Mouse (Mus musculus): ENCODE measurements at regions not wholly inside any gene's neighbourhood (a gene's known extent, or its start where the extent isn't known, plus 50 kb on each side); places are given as distances from the start of the nearest gene placed in this dataset.

DNA sequence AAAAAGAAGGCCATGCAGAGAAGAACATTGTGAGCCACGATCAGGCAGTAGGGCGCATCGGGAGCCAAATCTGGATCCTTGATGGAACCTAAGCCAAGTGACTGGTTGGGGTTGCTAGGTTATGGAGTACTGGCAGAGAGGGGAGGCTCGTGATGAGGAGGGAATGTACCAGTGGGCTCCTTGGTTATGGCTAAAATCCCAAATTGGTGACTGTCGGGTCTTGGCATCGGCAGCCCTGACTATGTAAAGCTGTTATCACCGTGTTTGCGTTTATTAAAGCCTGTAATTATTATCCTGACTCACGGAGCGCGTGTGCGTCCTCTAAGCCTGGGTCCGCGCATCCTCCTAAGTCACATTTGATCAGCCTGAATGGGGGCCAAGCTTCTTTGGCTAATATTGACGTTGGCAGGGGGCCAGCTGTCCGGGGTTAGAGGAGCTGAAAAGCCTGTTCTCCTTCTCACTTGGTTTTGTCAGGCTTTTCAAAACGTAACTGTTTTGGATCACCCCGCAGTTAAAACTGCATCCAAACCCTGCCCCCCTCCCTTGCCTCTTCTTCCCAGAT, 388.9 kb upstream of the Dynlrb2 start:
- DNase-seq = peak; percentile 74

DNA sequence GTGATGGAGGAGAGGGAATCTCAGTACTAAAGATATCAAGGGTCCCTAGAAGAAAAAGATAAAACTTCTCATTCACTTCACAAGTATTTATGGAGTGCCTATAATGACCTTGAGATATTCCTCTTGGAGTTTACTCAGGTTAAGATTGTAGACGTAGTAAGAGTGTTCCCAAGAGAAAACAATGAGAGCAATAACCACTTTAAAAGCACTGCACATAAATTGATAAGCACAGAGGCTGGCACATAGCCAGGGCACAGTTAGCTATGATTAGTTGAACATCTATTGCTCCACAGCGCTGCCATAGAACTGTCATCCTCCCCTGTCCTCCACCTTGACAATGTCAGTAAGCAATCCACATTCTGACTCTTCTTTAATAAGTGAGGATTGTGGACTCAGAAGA, 389.8 kb upstream of the Dynlrb2 start:
- DNase-seq = peak; percentile 25

DNA sequence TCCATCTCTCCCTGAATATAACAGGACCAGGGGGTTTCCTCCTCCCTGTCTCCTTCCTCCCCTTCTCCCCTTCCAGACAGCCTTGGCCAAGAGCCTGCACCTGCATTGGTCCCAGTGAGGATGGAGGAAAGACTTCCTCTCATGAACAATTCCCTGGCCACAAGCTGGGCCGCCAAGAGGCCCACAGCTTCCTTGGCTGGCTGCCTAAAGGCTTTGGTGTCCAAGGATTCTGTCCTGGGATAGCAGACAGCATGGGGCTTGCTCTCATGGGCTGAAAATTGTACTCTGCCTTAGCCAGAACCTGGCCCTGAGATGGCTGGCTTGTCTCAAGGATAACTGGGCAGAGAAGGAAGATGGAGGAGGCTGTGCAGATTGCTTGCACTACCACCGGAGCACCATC, 390.3 kb upstream of the Dynlrb2 start:
- peak; percentile 33 for DNase-seq

DNA sequence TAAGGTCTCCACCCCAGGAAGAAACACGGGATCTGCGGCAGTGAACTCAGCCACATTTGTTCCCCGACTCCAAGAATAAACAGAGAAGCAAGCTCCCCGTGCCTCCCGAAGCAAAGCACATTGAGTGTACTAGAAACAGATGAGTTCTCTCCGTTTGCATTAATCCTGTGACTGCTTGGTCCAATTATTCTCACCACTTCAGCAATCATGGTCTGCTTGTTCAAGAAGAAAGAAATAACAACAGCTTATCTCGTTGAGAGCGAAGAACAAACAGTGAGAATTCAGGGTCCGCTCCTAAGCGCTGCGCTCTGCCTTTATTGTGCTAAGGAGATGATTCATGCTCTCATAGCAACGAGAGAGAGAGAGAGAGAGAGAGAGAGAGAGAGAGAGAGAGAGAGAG, 393.6 kb upstream of the Dynlrb2 start:
- DNase-seq = no peak

DNA sequence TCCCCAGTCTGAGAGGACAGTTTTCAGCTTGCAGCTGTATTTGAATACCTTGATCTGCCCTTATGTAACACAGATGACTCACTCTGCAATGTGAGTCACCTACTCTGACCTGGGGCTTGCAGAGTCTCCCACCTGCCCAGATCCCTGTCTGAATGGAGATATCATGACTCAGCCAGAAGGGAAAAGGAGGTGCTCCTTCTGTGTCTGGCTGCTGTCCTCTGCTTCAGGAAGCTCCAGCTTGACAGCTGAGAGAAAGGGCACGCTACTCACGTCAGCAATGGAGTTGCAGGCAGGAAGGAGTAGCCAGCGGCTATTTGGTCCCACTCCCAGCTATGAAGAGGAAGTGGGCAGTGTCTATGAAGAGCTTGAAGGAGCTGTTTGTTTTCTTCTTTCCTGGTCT, 389.1 kb upstream of the Maf start:
- DNase-seq = no peak

DNA sequence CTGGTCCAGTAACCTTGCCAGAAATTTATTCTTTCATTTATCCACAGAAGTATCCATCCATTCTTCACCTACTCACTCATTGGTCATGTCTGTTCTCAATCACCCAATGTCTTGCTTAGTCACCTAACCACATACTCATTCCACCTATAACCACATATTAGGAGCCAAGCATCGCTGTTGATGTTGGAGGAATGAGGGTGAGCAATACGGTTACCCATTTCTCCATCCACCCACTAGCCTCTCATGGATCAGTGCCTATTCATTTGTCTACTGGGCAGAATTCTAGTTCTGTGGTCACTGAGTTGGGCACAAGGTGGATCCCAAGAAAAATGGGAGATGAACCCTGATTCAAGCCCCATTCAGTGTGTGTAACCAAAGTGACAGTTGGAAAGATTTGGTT, 375.6 kb upstream of the Maf start:
- DNase-seq = no peak

DNA sequence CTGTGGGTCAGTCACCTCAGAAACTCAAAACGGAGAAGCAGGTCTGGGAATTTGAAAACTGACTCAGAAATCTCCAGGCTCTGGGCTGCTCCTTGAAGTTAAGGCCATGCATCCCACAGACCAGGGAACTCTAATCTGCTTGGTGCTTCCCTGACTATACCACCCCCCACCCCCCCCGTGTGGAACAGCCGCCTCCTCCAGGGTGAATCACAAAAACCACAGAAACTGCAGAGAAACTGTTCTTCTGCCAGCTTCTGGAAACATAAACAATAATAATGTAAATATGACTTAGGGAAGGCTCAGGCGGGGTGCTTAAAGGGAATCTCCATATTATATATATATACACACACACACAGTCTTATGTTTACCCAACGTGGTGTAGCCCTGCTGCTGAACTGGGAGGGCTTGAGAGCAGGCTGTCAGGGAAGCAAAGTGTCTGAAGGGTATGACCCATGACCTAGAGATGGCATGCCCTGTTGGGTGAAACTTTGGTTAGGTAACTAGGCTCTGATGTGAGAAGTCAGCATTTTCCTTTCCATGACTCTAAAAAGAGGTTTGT, 371.3 kb upstream of the Maf start:
- no peak for DNase-seq

DNA sequence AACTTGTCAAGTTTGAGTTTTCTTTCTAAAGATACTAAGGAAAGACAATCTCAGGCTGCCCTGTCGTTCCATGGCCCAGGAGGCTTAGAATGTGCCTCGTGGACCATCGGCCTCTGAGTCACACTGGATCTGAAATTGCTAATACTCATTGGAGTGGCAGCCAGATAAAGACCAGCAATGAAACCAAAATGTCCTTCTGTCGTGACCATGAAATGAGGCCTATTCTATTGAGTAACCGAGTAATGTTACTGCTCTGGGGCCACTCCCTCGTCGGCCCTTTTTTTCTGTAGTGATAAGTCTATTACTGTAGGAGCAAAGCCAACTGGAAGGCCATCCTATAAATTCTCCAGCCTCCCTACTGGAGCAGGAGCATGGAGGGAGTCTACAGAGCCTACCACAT, 363.9 kb upstream of the Maf start:
- no peak for DNase-seq

DNA sequence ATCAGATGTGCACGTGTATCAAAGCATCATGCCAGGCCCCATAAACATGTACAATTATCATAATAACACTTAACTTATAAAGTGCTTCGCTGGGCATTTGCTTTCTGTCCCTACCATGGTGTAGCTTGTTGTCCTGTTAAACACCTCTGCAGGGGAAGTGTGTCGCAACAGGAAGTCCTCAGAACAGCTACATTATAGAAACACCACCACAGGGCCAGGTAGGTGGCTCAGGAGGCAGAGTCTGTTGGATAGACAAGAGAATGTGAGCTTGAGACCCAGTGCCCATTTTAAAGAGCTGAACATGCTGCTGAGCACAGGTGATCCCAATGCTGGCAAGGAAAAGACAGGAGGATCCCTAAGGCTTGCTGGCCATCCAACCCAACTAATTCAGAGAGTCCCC, 361.9 kb upstream of the Maf start:
- DNase-seq = no peak

DNA sequence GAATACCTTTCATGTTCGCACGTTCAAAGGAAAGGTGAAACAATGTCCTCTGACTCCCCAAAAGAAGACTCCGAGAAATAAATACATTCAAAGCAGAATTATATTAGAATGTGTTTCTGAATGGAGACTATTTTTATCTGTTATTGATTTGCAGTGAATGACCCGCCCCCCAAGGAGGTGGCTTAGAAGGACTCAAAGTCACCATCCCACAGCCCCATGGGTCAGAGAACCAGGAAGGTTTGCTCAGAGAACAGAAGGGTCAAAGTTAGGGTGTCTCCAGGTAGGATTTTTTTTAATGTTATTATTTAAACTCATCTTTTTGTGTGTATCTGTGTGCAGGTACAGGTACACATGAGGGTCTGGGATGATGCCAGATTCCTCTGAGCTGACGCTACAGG, 360.4 kb upstream of the Maf start:
- no peak for DNase-seq

DNA sequence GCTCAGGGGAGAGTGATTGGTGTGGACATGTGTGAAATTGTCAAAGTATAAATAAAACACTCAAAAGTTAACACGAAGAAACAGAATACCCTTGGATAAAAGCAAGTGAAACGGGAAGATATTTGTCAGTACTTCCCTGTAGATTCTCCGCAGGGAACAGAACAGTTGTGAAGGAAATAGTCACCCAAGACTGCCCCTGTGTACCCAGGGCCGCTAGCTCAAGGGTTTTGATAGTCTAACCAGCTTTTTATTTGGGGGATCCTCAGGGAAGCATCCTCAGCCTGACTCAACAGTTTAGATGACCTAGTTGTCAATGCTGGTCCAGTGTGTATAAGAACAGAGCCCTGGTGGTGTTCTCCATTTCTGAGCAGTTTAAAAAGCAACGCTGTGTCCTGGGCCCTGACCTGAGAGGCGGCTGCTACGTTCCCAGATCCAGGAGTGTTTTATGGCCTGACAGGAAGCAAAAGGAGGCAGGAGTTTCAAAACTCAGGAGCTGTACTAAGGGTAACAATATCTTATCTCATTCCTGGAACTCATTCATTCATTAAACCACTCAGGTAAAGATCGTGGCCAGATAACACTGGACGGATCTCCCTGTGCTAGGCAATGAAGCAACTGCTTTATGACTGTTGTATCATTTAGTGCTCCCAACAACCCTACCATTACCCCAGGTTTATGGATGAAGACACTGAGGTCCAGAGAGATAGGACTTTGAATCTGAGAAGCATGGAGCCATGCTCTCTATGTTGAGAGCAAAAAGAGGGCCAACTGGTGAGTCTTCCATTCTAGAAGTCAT, 359.8 kb upstream of the Maf start:
- DNase-seq = no peak

DNA sequence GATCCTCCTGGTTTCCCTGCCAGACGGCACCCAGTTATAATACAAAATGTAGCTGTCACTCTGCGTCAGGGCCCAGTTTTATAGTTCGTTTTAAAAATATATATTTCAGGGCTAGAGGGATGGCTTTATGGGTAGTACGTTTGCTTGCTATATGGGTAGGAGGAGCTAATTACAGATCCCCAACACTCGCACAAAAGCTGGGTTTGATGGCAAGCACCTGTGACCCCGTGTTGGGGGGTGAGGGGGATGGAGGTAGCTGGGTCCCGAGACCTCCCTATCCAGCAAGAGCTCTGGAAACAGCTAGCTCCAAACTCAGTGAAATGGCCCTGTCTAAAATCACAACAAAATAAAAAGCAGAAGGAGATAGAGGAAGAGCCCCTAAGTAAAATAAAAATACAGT, 358.3 kb upstream of the Maf start:
- no peak for DNase-seq

DNA sequence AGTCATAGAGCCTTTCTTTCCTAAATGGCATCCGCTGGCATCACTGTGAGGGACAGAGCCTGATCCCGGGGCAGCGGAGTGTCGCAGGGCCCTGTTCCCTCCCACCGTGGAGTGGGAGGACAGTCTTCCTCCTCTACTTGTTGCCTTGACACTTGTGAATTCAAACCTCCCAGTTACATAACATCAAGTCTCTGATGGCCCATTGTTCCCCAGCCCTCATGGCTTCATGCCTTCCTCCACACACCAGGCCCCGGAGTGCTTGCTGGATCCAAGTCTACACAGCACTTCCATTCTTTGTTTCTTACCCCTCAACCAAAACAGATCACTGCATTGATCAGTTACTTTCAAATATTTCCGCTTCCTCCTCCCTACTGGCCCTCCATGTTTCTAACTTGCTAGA, 357.7 kb upstream of the Maf start:
- DNase-seq = no peak

DNA sequence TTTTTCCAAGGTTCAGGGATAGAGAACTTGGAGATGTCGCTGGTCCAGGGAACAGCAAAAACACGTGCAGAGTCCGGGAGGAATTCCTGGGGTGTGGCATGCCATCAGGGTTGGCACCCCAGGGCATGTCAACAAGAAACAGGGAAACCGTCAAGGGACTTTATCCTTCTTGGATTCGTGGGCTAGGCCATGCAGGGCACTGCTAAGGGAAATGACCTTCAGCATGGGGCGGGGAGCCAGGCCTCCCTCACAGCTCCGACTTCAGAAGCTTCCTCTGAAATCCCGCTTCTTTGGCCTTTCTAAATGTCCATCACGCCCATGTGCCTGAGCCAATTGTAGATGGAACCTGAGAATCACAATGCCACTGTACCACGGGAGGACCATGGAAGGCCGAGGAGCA, 357.0 kb upstream of the Maf start:
- DNase-seq = no peak

DNA sequence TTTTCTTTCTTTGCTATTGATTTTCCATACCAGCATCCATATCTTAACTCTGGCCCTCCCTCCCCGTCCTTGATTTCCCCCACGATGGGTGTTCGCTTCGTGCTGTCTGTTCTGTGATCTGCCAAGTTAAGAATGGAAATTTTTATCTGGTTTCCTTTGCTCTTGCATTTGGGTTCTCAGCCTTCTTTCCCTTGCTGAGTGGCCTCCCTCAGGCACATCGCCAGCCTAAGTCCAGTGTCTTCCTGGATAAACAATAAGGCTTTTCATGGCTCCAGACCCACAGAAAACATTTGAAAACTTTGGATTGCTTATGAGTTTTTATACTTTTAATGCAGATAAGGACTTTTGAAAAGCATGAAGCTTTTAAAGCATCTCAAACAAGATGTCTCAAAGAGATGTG, 355.9 kb upstream of the Maf start:
- no peak for DNase-seq

DNA sequence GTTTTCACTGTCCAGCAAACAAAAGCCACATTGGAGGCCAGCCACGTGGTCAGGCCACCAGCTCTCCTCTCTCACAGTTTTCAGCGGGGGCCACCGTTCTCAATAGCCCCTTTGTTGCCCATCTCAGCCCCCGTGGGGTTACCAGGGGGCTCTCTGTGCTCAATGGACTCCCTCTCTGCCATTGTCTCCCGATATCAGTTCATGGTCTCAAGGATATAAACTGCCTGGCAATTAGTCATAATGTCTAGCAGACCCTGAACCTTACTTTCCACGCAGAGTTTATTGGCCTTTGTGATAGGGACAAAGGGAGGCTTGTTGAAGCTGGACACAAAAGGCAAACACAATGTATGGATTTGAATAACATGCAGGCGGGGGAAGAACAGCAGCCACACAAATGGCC, 345.9 kb upstream of the Maf start:
- no peak for DNase-seq

DNA sequence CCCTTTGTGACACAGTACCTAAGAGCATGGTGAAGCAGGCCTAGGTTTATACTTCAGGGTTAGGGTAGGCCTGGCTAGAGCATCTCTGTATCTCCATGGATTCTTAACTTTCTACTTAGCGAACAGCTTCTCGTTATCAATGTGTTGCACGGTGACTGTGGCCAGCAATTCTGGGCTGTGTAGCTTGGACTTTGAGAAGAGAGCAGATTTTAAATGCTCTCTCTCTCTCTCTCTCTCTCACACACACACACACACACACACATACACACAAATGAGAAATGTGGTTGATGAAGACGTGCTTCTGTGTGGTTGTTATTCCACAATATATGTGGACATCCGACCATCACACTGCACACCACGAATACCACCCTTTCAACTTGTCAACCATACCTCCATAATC, 345.4 kb upstream of the Maf start:
- no peak for DNase-seq

DNA sequence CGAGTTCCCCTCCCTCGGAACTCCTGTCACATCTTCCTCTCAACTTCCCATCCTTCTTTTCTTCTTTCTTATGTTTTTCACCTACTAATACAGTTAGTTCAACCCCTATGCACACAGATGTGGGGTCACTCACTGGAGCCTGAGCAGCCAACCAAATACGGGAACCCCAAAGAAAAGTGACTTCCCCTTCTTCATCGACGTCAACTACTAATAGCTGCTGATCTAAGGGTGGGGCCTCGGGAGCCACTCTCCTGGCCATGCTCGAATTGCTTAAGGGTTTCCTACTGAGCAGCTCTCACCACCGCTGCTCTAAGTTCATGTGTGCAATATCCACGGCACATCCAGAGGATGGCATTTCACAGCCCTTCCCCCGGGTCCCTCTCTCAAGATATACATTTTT, 340.9 kb upstream of the Maf start:
- DNase-seq = no peak

DNA sequence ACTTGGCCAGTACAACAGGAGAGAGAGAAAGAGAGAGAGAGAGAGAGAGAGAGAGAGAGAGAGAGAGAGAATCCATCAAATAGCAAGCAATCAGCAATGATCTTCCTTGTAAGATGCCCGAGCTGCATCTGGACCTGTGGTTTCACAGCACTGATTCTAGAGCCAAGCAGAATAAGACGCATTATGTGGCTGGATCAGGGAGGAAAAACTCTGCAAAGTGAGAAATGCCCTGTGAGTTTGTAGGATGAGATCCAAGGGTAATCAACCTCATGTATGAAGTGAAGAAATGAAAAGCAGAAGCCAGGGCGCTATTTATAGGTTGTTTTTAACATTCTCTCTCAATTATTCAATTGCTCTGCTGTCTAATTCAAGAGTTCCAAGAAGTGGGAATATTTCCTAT, 339.3 kb upstream of the Maf start:
- DNase-seq = no peak

DNA sequence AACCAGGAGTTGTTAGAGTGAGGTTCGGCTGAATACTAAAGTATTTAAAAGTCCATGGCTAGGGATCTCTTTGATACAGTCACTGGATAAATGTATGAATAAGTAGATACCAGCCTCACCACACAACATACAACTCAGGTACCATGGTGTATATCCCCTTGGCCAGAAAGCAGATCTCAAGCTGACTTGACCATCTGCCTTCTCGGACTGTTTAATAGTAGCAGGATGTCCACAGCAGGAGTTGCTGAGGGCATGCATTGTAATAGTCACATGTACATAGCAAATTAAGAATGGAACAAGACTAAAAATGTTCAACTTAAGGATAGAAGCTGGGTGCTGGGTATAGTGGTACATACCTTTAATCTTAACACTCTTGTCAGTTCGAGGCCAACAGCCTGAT, 337.9 kb upstream of the Maf start:
- peak; percentile 96 for DNase-seq

DNA sequence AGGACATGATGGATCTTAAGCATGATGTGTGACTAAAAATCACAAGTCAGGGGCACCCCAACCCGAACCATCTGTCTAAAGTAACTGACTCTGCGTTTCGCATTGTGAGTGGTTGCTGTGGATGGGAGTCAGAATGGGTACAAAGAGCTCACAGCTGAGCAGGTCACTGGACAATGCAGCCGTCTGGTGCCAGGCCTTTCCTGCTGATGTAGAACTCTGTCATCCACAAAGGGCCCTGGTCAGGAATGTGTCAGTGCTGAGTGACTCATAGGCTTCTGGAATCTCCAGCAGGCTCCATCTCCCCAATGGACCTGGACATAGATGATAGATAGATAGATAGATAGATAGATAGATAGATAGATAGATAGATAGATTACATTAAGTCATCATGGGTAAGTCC, 335.8 kb upstream of the Maf start:
- DNase-seq = no peak

DNA sequence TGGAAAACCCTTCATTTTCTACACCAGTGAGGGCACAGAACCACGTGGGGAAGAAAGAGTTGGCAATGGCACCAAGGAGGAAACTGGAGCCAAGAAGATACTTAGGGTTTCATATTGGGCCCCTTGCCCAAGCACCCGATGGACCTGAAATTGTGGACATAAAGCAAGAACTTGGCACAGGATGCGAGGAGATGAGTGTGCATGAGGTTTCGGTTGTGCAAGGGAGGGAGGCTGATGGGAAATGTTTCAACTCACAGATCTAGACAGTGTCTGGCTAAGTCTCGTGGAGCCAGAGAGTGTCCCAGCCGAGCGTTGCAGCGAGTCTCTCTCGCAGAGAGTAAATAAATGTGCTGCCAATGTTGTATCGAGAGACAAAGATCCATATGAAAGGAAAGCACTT, 323.4 kb upstream of the Maf start:
- DNase-seq = no peak

DNA sequence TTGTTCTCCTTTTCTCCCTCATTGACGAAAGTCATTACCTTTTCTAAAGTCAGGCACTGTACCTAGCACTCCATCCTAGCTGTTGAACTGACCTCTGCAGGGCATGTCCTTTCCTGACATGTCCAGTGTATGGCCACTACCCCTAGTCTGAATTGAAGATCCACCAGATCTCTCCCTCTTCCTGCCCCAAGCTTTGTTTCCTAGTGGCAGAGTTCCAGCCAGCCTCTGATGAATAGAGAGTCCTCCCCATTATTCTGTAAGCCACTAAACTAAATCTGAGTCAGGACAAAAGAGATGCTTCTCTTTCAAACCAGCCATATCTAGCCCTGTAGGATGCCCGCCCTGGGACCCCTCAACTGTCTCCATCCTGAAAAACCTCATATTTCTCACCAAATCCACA, 317.7 kb upstream of the Maf start:
- DNase-seq = no peak

DNA sequence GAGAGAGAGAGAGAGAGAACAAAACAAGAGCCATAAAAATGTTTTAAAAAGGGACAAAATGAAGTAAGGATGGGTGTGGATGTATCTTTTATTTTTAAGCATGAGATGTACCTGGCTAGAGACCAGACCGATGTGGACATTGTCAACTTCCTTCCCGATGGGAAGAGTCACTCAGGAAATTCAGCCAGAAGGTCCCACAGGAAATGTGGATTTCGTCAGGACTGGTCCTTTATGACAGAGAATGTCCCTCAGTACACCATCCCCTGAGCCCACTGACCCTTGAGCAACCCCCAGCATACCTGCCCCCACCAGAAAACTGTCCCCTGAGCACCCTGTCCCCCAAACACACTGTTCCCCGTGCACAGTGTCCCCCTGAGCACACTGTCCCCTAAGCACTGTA, 317.2 kb upstream of the Maf start:
- DNase-seq = no peak

DNA sequence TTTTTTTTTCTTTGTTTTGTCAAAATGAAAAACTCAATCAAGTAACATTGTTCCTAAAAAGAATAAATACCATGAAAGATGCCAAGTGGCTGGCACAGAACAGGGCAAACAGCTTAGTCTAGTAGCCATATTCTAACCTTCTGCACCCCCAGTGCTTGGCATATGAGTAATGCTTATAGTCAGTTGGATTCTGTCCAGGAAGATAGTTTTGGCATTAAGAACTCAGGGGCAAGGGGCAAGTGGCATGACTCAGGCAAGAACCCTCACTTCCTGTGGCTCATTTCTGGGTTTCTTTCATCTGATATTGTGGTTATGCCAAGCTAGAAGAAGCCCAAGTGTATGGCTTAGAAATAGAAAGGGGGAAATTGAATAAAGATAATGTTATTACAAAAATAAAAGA, 314.1 kb upstream of the Maf start:
- no peak for DNase-seq
